Mouse (Mus musculus): Measurements from ENCODE around the gene Cnih3. TPM values are rescaled to one million over a fixed set of nuclear protein-coding genes. Genes with fewer than 3 reads are reported as not detected.

Cnih3 gene
- polyA plus RNA-seq, 1 experiment from 2014 or later: 1.9 TPM

GRCm38 (mm10) chr1:181399179-181399578, 46.8 kb downstream of the Cnih3 start:
- Histone ChIP-seq H3K4me2 (ENCODE audit: low read depth, low read length, severe bottlenecking) (no peak overlapping the region), H3K4me3 (ENCODE audit: low read depth, low read length) (no peak overlapping the region), H3K4me1 (replicated peaks; ENCODE audit: control insufficient read depth, insufficient read depth, low read length) (no peaks in the 10 kb centered on the region), H3K9me3 (ENCODE audit: control insufficient read depth, low read length) (no peaks in the 10 kb centered on the region), H3K27me3 (ENCODE audit: control insufficient read depth, insufficient read depth, low read length) (no peaks in the 10 kb centered on the region), H3K36me3 (ENCODE audit: control insufficient read depth, insufficient read depth, low read length) (no peaks in the 10 kb centered on the region), H3K9ac (ENCODE audit: low read length) (no peak overlapping the region), H3K27ac (ENCODE audit: low read depth, low read length) (no peak overlapping the region)
- ATAC-seq (replicated peaks; ENCODE audit: low FRiP score): no peak
- WGBS: 88% methylated on average over 3 of the region's 3 CpGs
- DNase-seq (ENCODE audit: low spot score): no peak

GRCm38 (mm10) chr1:181403056-181403455, 50.6 kb downstream of the Cnih3 start:
- no peak overlapping the region for H3K4me2 ChIP-seq (ENCODE audit: low read depth, low read length, severe bottlenecking)
- ATAC-seq (replicated peaks; ENCODE audit: low FRiP score) (no peak), DNase-seq (ENCODE audit: low spot score) (no peak)
- H3K36me3 ChIP-seq (ENCODE audit: control insufficient read depth, insufficient read depth, low read length): no peaks in the 10 kb centered on the region
- H3K4me3 ChIP-seq (ENCODE audit: low read depth, low read length): no peak overlapping the region
- WGBS: 89% methylated on average over 7 of the region's 7 CpGs
- no peak overlapping the region for H3K27ac ChIP-seq (ENCODE audit: low read depth, low read length)
- H3K9ac ChIP-seq (ENCODE audit: low read length): no peak overlapping the region
- H3K4me1 ChIP-seq (replicated peaks; ENCODE audit: control insufficient read depth, insufficient read depth, low read length): no peaks in the 10 kb centered on the region
- no peaks in the 10 kb centered on the region for H3K27me3 ChIP-seq (ENCODE audit: control insufficient read depth, insufficient read depth, low read length)
- no peaks in the 10 kb centered on the region for H3K9me3 ChIP-seq (ENCODE audit: control insufficient read depth, low read length)

- Histone ChIP-seq H3K9me3 (ENCODE audit: control insufficient read depth, low read length) (no peaks in the 10 kb centered on the region), H3K27me3 (ENCODE audit: control insufficient read depth, insufficient read depth, low read length) (no peaks in the 10 kb centered on the region), H3K4me3 (ENCODE audit: low read depth, low read length) (no peak overlapping the region), H3K4me2 (ENCODE audit: low read depth, low read length, severe bottlenecking) (no peak overlapping the region), H3K36me3 (ENCODE audit: control insufficient read depth, insufficient read depth, low read length) (no peaks in the 10 kb centered on the region), H3K9ac (ENCODE audit: low read length) (no peak overlapping the region), H3K4me1 (replicated peaks; ENCODE audit: control insufficient read depth, insufficient read depth, low read length) (no peaks in the 10 kb centered on the region), H3K27ac (ENCODE audit: low read depth, low read length) (no peak overlapping the region)
- DNase-seq (ENCODE audit: low spot score): no peak
- no peak for ATAC-seq (replicated peaks; ENCODE audit: low FRiP score)
- 87% methylated on average over 11 of the region's 11 CpGs for WGBS
Observed at GRCm38 (mm10) chr1:181407281-181407680, 54.9 kb downstream of the Cnih3 start.

GRCm38 (mm10) chr1:181408086-181408975, 55.9 kb downstream of the Cnih3 start:
- Histone ChIP-seq H3K36me3 (ENCODE audit: control insufficient read depth, insufficient read depth, low read length) (no peaks in the 10 kb centered on the region), H3K27ac (ENCODE audit: low read depth, low read length) (no peak overlapping the region), H3K27me3 (ENCODE audit: control insufficient read depth, insufficient read depth, low read length) (no peaks in the 10 kb centered on the region), H3K4me1 (replicated peaks; ENCODE audit: control insufficient read depth, insufficient read depth, low read length) (no peaks in the 10 kb centered on the region), H3K4me2 (ENCODE audit: low read depth, low read length, severe bottlenecking) (no peak overlapping the region), H3K4me3 (ENCODE audit: low read depth, low read length) (no peak overlapping the region), H3K9ac (ENCODE audit: low read length) (no peak overlapping the region), H3K9me3 (ENCODE audit: control insufficient read depth, low read length) (no peaks in the 10 kb centered on the region)
- 80% methylated on average over 18 of the region's 18 CpGs for WGBS
- DNase-seq (ENCODE audit: low spot score) (no peak), ATAC-seq (replicated peaks; ENCODE audit: low FRiP score) (no peak)

- no peaks in the 10 kb centered on the region for H3K4me1 ChIP-seq (replicated peaks; ENCODE audit: control insufficient read depth, insufficient read depth, low read length)
- H3K36me3 ChIP-seq (ENCODE audit: control insufficient read depth, insufficient read depth, low read length): no peaks in the 10 kb centered on the region
- H3K4me2 ChIP-seq (ENCODE audit: low read depth, low read length, severe bottlenecking): no peak overlapping the region
- H3K9ac ChIP-seq (ENCODE audit: low read length): no peak overlapping the region
- H3K27me3 ChIP-seq (ENCODE audit: control insufficient read depth, insufficient read depth, low read length): no peaks in the 10 kb centered on the region
- no peak for DNase-seq (ENCODE audit: low spot score)
- H3K9me3 ChIP-seq (ENCODE audit: control insufficient read depth, low read length): no peaks in the 10 kb centered on the region
- no peak overlapping the region for H3K27ac ChIP-seq (ENCODE audit: low read depth, low read length)
- no peak for ATAC-seq (replicated peaks; ENCODE audit: low FRiP score)
- 90% methylated on average over 9 of the region's 9 CpGs for WGBS
- no peak overlapping the region for H3K4me3 ChIP-seq (ENCODE audit: low read depth, low read length)
Observed at GRCm38 (mm10) chr1:181409693-181410092, 57.3 kb downstream of the Cnih3 start.

- Histone ChIP-seq H3K9ac (ENCODE audit: low read length) (no peak overlapping the region), H3K4me3 (ENCODE audit: low read depth, low read length) (no peak overlapping the region), H3K4me2 (ENCODE audit: low read depth, low read length, severe bottlenecking) (no peak overlapping the region), H3K27ac (ENCODE audit: low read depth, low read length) (no peak overlapping the region), H3K9me3 (ENCODE audit: control insufficient read depth, low read length) (no peaks in the 10 kb centered on the region), H3K36me3 (ENCODE audit: control insufficient read depth, insufficient read depth, low read length) (no peaks in the 10 kb centered on the region), H3K4me1 (replicated peaks; ENCODE audit: control insufficient read depth, insufficient read depth, low read length) (no peaks in the 10 kb centered on the region), H3K27me3 (ENCODE audit: control insufficient read depth, insufficient read depth, low read length) (no peaks in the 10 kb centered on the region)
- ATAC-seq (replicated peaks; ENCODE audit: low FRiP score) (no peak), DNase-seq (ENCODE audit: low spot score) (no peak)
- WGBS: 77% methylated on average over 8 of the region's 8 CpGs
Observed at GRCm38 (mm10) chr1:181410647-181411254, 58.3 kb downstream of the Cnih3 start.

GRCm38 (mm10) chr1:181414985-181415384, 62.6 kb downstream of the Cnih3 start:
- 83% methylated on average over 2 of the region's 2 CpGs for WGBS
- no peak for ATAC-seq (replicated peaks; ENCODE audit: low FRiP score)

GRCm38 (mm10) chr1:181416841-181417240, 64.4 kb downstream of the Cnih3 start:
- no peak overlapping the region for H3K4me3 ChIP-seq (ENCODE audit: low read depth, low read length)
- no peaks in the 10 kb centered on the region for H3K4me1 ChIP-seq (replicated peaks; ENCODE audit: control insufficient read depth, insufficient read depth, low read length)
- H3K36me3 ChIP-seq (ENCODE audit: control insufficient read depth, insufficient read depth, low read length): no peaks in the 10 kb centered on the region
- H3K27me3 ChIP-seq (ENCODE audit: control insufficient read depth, insufficient read depth, low read length): no peaks in the 10 kb centered on the region
- no peak overlapping the region for H3K9ac ChIP-seq (ENCODE audit: low read length)
- no peaks in the 10 kb centered on the region for H3K9me3 ChIP-seq (ENCODE audit: control insufficient read depth, low read length)
- H3K27ac ChIP-seq (ENCODE audit: low read depth, low read length): no peak overlapping the region
- ATAC-seq (replicated peaks; ENCODE audit: low FRiP score) (no peak), DNase-seq (ENCODE audit: low spot score) (no peak)
- 84% methylated on average over 9 of the region's 9 CpGs for WGBS
- H3K4me2 ChIP-seq (ENCODE audit: low read depth, low read length, severe bottlenecking): no peak overlapping the region

More at GRCm38 (mm10) chr1:181414985-181415384, 62.6 kb downstream of the Cnih3 start:
- H3K4me1 ChIP-seq (replicated peaks; ENCODE audit: control insufficient read depth, insufficient read depth, low read length): no peaks in the 10 kb centered on the region
- H3K9ac ChIP-seq (ENCODE audit: low read length): no peak overlapping the region
- H3K36me3 ChIP-seq (ENCODE audit: control insufficient read depth, insufficient read depth, low read length): no peaks in the 10 kb centered on the region
- no peak overlapping the region for H3K27ac ChIP-seq (ENCODE audit: low read depth, low read length)
- H3K4me3 ChIP-seq (ENCODE audit: low read depth, low read length): no peak overlapping the region
- no peak overlapping the region for H3K4me2 ChIP-seq (ENCODE audit: low read depth, low read length, severe bottlenecking)
- DNase-seq (ENCODE audit: low spot score): no peak
- no peaks in the 10 kb centered on the region for H3K27me3 ChIP-seq (ENCODE audit: control insufficient read depth, insufficient read depth, low read length)
- H3K9me3 ChIP-seq (ENCODE audit: control insufficient read depth, low read length): no peaks in the 10 kb centered on the region

Measured in forebrain, embryonic 11.5 days (tissue).